Mouse (Mus musculus) hindbrain, embryonic 11.5 days (tissue): Measurements from ENCODE around the gene Sipa1l3. TPM values are rescaled to one million over a fixed set of nuclear protein-coding genes. Genes with fewer than 3 reads are reported as not detected.
A peak's percentile ranks its signal among the peaks of the same experiment; 100 is the strongest.

ENCODE experiments used
- ATAC-seq: fragments of 200-750 bp; cut with Nextera tagmentation; 2 replicates; pipeline ENCODE4 v1.8.0; 2017; ENCODE audit warnings: mild to moderate bottlenecking, moderate TSS enrichment, moderate library complexity; ENCODE audit not compliant: low FRiP score
- DNase-seq: peaks from one replicate; pipeline ENCODE4 v3.0.0-alpha.2; 2015; ENCODE audit warnings: low spot score
- H3K27ac ChIP-seq: fragments of 300-500 bp; sonication (generic); 2 replicates; pipeline ENCODE4 v1.5.1; 2014; ENCODE audit warnings: mild to moderate bottlenecking, low read depth, low read length
- H3K27me3 ChIP-seq: fragments of 300-500 bp; sonication (generic); 2 replicates; pipeline ENCODE4 v1.6.1; 2014; ENCODE audit warnings: mild to moderate bottlenecking, low read length, moderate library complexity, mixed read lengths; ENCODE audit not compliant: control insufficient read depth, insufficient read depth
- H3K36me3 ChIP-seq: fragments of 300-500 bp; sonication (generic); 2 replicates; pipeline ENCODE4 v1.6.1; 2014; ENCODE audit warnings: mild to moderate bottlenecking, low read length, moderate library complexity, mixed read lengths; ENCODE audit not compliant: control insufficient read depth, insufficient read depth
- H3K4me1 ChIP-seq: fragments of 300-500 bp; sonication (generic); replicated peaks from 2 replicates; pipeline ENCODE4 v1.6.1; 2014; ENCODE audit warnings: low read length, mixed read lengths; ENCODE audit not compliant: control insufficient read depth, insufficient read depth
- H3K4me2 ChIP-seq: fragments of 300-500 bp; sonication (generic); replicated peaks from 2 replicates; pipeline ENCODE4 v1.6.1; 2014; ENCODE audit warnings: mild to moderate bottlenecking, low read depth, low read length
- H3K4me3 ChIP-seq: fragments of 300-500 bp; sonication (generic); 2 replicates; pipeline ENCODE4 v1.5.1; 2014; ENCODE audit warnings: low read depth, low read length
- H3K9ac ChIP-seq: fragments of 300-500 bp; sonication (generic); 2 replicates; pipeline ENCODE4 v1.6.1; 2014; ENCODE audit warnings: low read depth, low read length
- H3K9me3 ChIP-seq: fragments of 300-500 bp; sonication (generic); 2 replicates; pipeline ENCODE4 v1.6.1; 2016; ENCODE audit warnings: low read length; ENCODE audit not compliant: control insufficient read depth
- WGBS: fragments of 180-500 bp; shearing (Covaris S2); extraction: QIAGEN DNeasy Blood & Tissue Kit; methylation state at CpG from one replicate; pipeline ENCODE4 v1.1.7; 2014; 5-methylcytosine and 5-hydroxymethylcytosine counted together
- polyA plus RNA-seq: library from polyadenylated mRNA; unstranded; fragments of >200 nt; fragmentation: Nextera tagmentation; extraction: Ambion mirVana; gene quantifications from 2 replicates; pipeline ENCODE4 v1.2.1, GENCODE M21; 2014

Gene Sipa1l3
- polyA plus RNA-seq, 1 experiment from 2014 or later, result 11.2 TPM

- Histone ChIP-seq H3K4me2 (no peak overlapping the region), H3K27ac (no peak overlapping the region), H3K9ac (no peak overlapping the region), H3K4me3 (no peak overlapping the region), H3K4me1 (no peaks in the 10 kb centered on the region), H3K36me3 (no peaks in the 10 kb centered on the region), H3K9me3 (no peaks in the 10 kb centered on the region), H3K27me3 (no peaks in the 10 kb centered on the region)
- ATAC-seq, result no peak
- 93% methylated on average over 17 of the region's 17 CpGs for WGBS
- DNase-seq, result no peak
These were observed 130.8 kb downstream of the Sipa1l3 start for GRCm38 (mm10) chr7:29387524-29388068.

GRCm38 (mm10) chr7:29386349-29386748, 132.1 kb downstream of the Sipa1l3 start:
- DNase-seq (no peak), ATAC-seq (no peak)
- Histone ChIP-seq H3K9me3 (no peaks in the 10 kb centered on the region), H3K4me2 (no peak overlapping the region), H3K4me3 (no peak overlapping the region), H3K36me3 (no peaks in the 10 kb centered on the region), H3K9ac (no peak overlapping the region), H3K27me3 (no peaks in the 10 kb centered on the region), H3K27ac (no peak overlapping the region), H3K4me1 (no peaks in the 10 kb centered on the region)
- WGBS, result 95% methylated on average over 13 of the region's 13 CpGs

GRCm38 (mm10) chr7:29385791-29386190, 132.7 kb downstream of the Sipa1l3 start:
- Histone ChIP-seq H3K9ac (no peak overlapping the region), H3K36me3 (no peaks in the 10 kb centered on the region), H3K27ac (no peak overlapping the region), H3K4me1 (no peaks in the 10 kb centered on the region), H3K9me3 (no peaks in the 10 kb centered on the region), H3K27me3 (no peaks in the 10 kb centered on the region), H3K4me2 (no peak overlapping the region), H3K4me3 (no peak overlapping the region)
- 94% methylated on average over 10 of the region's 10 CpGs for WGBS
- ATAC-seq (no peak), DNase-seq (no peak)

GRCm38 (mm10) chr7:29383255-29383654, 135.2 kb downstream of the Sipa1l3 start:
- Histone ChIP-seq H3K27me3 (no peaks in the 10 kb centered on the region), H3K9me3 (no peaks in the 10 kb centered on the region), H3K36me3 (no peaks in the 10 kb centered on the region), H3K4me3 (no peak overlapping the region), H3K9ac (no peak overlapping the region), H3K4me2 (no peak overlapping the region), H3K27ac (no peak overlapping the region), H3K4me1 (no peaks in the 10 kb centered on the region)
- WGBS, result 26% methylated on average over 10 of the region's 10 CpGs
- ATAC-seq (peak; percentile 54), DNase-seq (peak; percentile 94)

DNA sequence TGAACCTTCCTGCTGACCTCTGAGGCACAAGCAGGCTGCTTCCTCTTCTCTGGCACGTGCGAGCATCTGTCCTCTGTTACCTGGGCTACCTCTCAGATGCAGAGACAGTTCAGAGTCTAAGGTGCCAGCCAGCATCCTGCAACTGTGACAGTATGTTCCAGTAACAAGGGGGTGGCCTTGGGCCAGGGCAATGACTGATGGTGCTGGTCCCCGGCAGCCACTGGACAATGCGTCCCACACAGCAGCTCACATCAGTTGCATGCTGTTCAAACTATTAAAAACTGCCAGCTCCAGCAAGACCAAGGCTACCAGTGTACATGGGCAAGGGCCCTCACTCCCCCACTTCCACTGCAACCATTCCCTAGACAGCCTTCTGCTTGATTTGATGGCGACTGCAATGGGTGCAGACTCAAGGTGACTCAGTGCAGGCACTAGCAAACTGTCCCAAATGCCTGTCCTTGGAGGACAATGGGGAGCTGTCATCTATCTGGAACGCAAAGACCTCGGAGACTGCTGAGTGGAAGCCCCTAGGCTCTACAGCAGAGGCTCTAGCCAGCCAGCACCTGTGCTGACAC, 136.9 kb downstream of the Sipa1l3 start:
- Histone ChIP-seq H3K9ac (no peak overlapping the region), H3K27ac (no peak overlapping the region), H3K4me1 (no peaks in the 10 kb centered on the region), H3K27me3 (no peaks in the 10 kb centered on the region), H3K9me3 (no peaks in the 10 kb centered on the region), H3K4me2 (no peak overlapping the region), H3K4me3 (no peak overlapping the region), H3K36me3 (no peaks in the 10 kb centered on the region)
- no peak for ATAC-seq
- DNase-seq, result no peak
- WGBS, result 96% methylated on average over 7 of the region's 7 CpGs

- no peak for ATAC-seq
- H3K27ac ChIP-seq, result no peak overlapping the region
- H3K27me3 ChIP-seq, result no peaks in the 10 kb centered on the region
- H3K9me3 ChIP-seq, result no peaks in the 10 kb centered on the region
- 82% methylated on average over 6 of the region's 6 CpGs for whole genome bisulfite sequencing
- DNase-seq, result no peak
- no peak overlapping the region for H3K4me2 ChIP-seq
- no peak overlapping the region for H3K4me3 ChIP-seq
- no peaks in the 10 kb centered on the region for H3K36me3 ChIP-seq
- H3K4me1 ChIP-seq, result no peaks in the 10 kb centered on the region
- H3K9ac ChIP-seq, result no peak overlapping the region
These were observed 144.4 kb downstream of the Sipa1l3 start for GRCm38 (mm10) chr7:29374054-29374453.

- WGBS, result 84% methylated on average over 5 of the region's 5 CpGs
- no peak overlapping the region for H3K27ac ChIP-seq
- H3K9ac ChIP-seq, result no peak overlapping the region
- H3K4me2 ChIP-seq, result no peak overlapping the region
- H3K27me3 ChIP-seq, result no peaks in the 10 kb centered on the region
- no peaks in the 10 kb centered on the region for H3K36me3 ChIP-seq
- H3K4me3 ChIP-seq, result no peak overlapping the region
- H3K4me1 ChIP-seq, result no peaks in the 10 kb centered on the region
- ATAC-seq, result no peak
- DNase-seq, result no peak
- no peaks in the 10 kb centered on the region for H3K9me3 ChIP-seq
These were observed 146.3 kb downstream of the Sipa1l3 start for GRCm38 (mm10) chr7:29372123-29372522.

- no peak overlapping the region for H3K27ac ChIP-seq
- H3K9ac ChIP-seq, result no peak overlapping the region
- no peak overlapping the region for H3K4me2 ChIP-seq
- WGBS, result 76% methylated on average over 6 of the region's 6 CpGs
- DNase-seq (peak; percentile 25), ATAC-seq (no peak)
- no peaks in the 10 kb centered on the region for H3K36me3 ChIP-seq
- no peaks in the 10 kb centered on the region for H3K4me1 ChIP-seq
- no peak overlapping the region for H3K4me3 ChIP-seq
- H3K27me3 ChIP-seq, result no peaks in the 10 kb centered on the region
- H3K9me3 ChIP-seq, result no peaks in the 10 kb centered on the region
These were observed 148.4 kb downstream of the Sipa1l3 start for GRCm38 (mm10) chr7:29370031-29370430.

GRCm38 (mm10) chr7:29368004-29368320, 150.5 kb downstream of the Sipa1l3 start:
- 0 out of 2 replicates have a peak, but pooled peaks have one; percentile 4 for ATAC-seq

More at GRCm38 (mm10) chr7:29368004-29368320, 150.5 kb downstream of the Sipa1l3 start:
- H3K4me1 ChIP-seq, result no peaks in the 10 kb centered on the region
- H3K27ac ChIP-seq, result no peak overlapping the region
- no peak overlapping the region for H3K9ac ChIP-seq
- H3K9me3 ChIP-seq, result no peaks in the 10 kb centered on the region
- no peaks in the 10 kb centered on the region for H3K36me3 ChIP-seq
- H3K27me3 ChIP-seq, result no peaks in the 10 kb centered on the region
- no peak overlapping the region for H3K4me3 ChIP-seq
- WGBS, result 62% methylated on average over 5 of the region's 5 CpGs
- no peak for DNase-seq
- no peak overlapping the region for H3K4me2 ChIP-seq
